9 mouse cellular contexts compared by ENCODE assay signal in the genomic region with DNA sequence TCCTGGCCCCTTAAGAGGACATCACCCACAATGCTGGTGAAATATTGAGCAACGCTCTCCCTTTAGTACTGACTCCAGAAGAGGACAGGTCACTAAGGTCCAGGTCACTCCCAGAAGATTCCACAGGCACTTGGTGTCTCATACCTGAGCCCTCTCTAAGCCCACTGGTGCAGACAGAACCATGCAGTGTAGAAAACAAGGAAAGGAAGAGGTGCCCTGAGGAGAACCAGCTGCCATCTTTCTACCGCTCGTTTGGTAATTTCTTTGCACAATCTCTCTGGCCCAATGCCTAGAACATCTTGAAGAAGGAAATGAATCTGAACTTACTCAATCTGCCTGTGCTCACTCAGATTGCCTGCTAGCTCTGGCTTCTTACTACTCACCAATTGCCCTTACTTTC. TPM values are rescaled to one million over a fixed set of nuclear protein-coding genes. Genes with fewer than 3 reads are reported as not detected.
A peak's percentile ranks its signal among the peaks of the same experiment; 100 is the strongest.
DNase-seq lines count a peak whose midpoint lies in the region; ATAC-seq lines count a peak whose summit lies in the region.
"Had no signal": no experiment of that assay in that cellular context is flagged by ENCODE, and none has a peak within 500 bp of the region (broad histone marks: within the 10 kb centered on the region; RNA-seq: fewer than 3 reads in every experiment).

No protein-coding gene starts in this region.

- ATAC-seq in granulocyte monocyte progenitor cell, adult 5-6 weeks (replicated peaks; ENCODE audit: poor library complexity, severe bottlenecking), result peak; percentile 41
- ATAC-seq in erythroid progenitor cell, adult 5-6 weeks (replicated peaks; ENCODE audit: low FRiP score, poor library complexity, severe bottlenecking), result no peak

- peak overlapping the region; percentile 89 for H3K27ac ChIP-seq in macrophage
- H3K27ac ChIP-seq: limb, embryonic 10.5 days had no signal

- 9% methylated on average over 3 of the region's 3 CpGs for WGBS in macrophage (ENCODE audit: missing documents)

- peaks cover 13% of the 10 kb centered on the region; the same call in 1 of the 2 replicates for H3K36me3 ChIP-seq in macrophage (ENCODE audit: inconsistent target)
- H3K36me3 ChIP-seq: limb, embryonic 10.5 days had no signal

- DNase-seq in cerebellum, postnatal 10 days, result peak; percentile 13 to 46
- DNase-seq in cerebellum, adult 9-10 months, result no peak
- DNase-seq in left cerebral cortex, postnatal 14 days (ENCODE audit: low spot score in 2 of 2), result peak; percentile 25 to 57
- DNase-seq in left cerebral cortex, adult 18-20 months (ENCODE audit: low spot score in 2 of 2), result no peak
- DNase-seq in c-Kit-positive CD71-positive TER-119-positive erythroid progenitor cells, embryonic 14.5 days (ENCODE audit: low spot score), result no peak

- intact Hi-C loops in left cerebral cortex, postnatal 14 days (cut with DNase I), result no loop called here

- H3K79me2 ChIP-seq in macrophage (ENCODE audit: inconsistent target), result peaks cover 64% of the 10 kb centered on the region

- H3K4me3 ChIP-seq in macrophage (ENCODE audit: inconsistent target), result peak overlapping the region; percentile 51
- H3K4me3 ChIP-seq: limb, embryonic 10.5 days had no signal

RNA-seq across cellular contexts. Expression of a gene that starts 2.0 kb away (rescaled TPM):
- total RNA-seq in left cerebral cortex, postnatal 14 days (2021), result under 1 TPM; 0.77 to 0.99 TPM
- total RNA-seq in left cerebral cortex, adult 18-20 months (2021), result 10 to 100 TPM; 10.4 to 15.3 TPM
- total RNA-seq in granulocyte monocyte progenitor cell, adult 5-6 weeks (2014; fragmentation: Nextera tagmentation), result 49.3 and 62.8 TPM in 2 replicates
- total RNA-seq in granulocyte monocyte progenitor cell, adult 5-6 weeks (2017), result 26.5 and 35.5 TPM in 2 replicates
- total RNA-seq in macrophage (2018; cell fraction: chromatin; rRNA removed), result 1,000 to 10,000 TPM; 1,375 to 3,744 (median 2,180) TPM
- total RNA-seq in macrophage (2018; cell fraction: cytosol; rRNA removed), result 100 to 1,000 TPM; 137 to 252 (median 189) TPM
- 1,000 to 10,000 TPM in 7 of 26 experiments, 100 to 1,000 TPM in 19; 475 to 1,395 (median 872) TPM for total RNA-seq in macrophage (2018; cell fraction: nucleus; rRNA removed)
- polyA plus RNA-seq in macrophage (2018), result 183 to 281 TPM (median 265 TPM) in 3 replicates
- total RNA-seq in erythroid progenitor cell, adult 5-6 weeks (2015; ENCODE audit: low replicate concordance), result 11.3 and 30.3 TPM in 2 replicates
- 9.5 and 9.6 TPM in 2 replicates for total RNA-seq in erythroid progenitor cell, adult 5-6 weeks (2017; ENCODE audit: low replicate concordance)

Comparison
In these comparisons a context has a peak if more than half of its experiments do, and no peak if none do; other contexts are left out.
1. DNase-seq: peak in cerebellum, postnatal 10 days (2 of 2) and left cerebral cortex, postnatal 14 days (2 of 2); none in cerebellum, adult 9-10 months (single experiment), left cerebral cortex, adult 18-20 months (0 of 2) and c-Kit-positive CD71-positive TER-119-positive erythroid progenitor cells, embryonic 14.5 days (single experiment).
2. RNA of a gene that starts 2.0 kb away (total RNA-seq): 26.5 to 62.8 TPM in granulocyte monocyte progenitor cell, adult 5-6 weeks, 10.4 to 15.3 TPM in left cerebral cortex, adult 18-20 months and 9.5 to 30.3 TPM in erythroid progenitor cell, adult 5-6 weeks; 0.77 to 0.99 TPM in left cerebral cortex, postnatal 14 days; every median in the first group is over 4 times any median in the second.